Mouse (Mus musculus): ENCODE results near the gene Tbx4.

The Tbx4 gene

GRCm38 (mm10) chr11:85909514-85909913 lies 23.3 kb downstream of the Tbx4 start:
- DNase-seq (ENCODE audit: low spot score in 2 of 2), result no peak

GRCm38 (mm10) chr11:85910133-85910532 lies 23.9 kb downstream of the Tbx4 start:
- DNase-seq (ENCODE audit: low spot score in 2 of 2), result no peak

- DNase-seq (ENCODE audit: low spot score in 2 of 2), result no peak
Observed at GRCm38 (mm10) chr11:85913506-85913905, 27.3 kb downstream of the Tbx4 start.

- DNase-seq (ENCODE audit: low spot score in 2 of 2), result no peak
Observed at GRCm38 (mm10) chr11:85917091-85917992, 31.1 kb downstream of the Tbx4 start.

- DNase-seq (ENCODE audit: low spot score in 2 of 2), result no peak
Observed at GRCm38 (mm10) chr11:85917993-85918325, 31.7 kb downstream of the Tbx4 start.

- DNase-seq (ENCODE audit: low spot score in 2 of 2), result no peak
Observed at GRCm38 (mm10) chr11:85918388-85918940, 32.2 kb downstream of the Tbx4 start.

- no peak for DNase-seq (ENCODE audit: low spot score in 2 of 2)
Observed at GRCm38 (mm10) chr11:85925294-85925743, 39.1 kb downstream of the Tbx4 start.

GRCm38 (mm10) chr11:85926287-85926764 lies 40.1 kb downstream of the Tbx4 start:
- no peak for DNase-seq (ENCODE audit: low spot score in 2 of 2)

GRCm38 (mm10) chr11:85928106-85928505 lies 41.9 kb downstream of the Tbx4 start:
- no peak for DNase-seq (ENCODE audit: low spot score in 2 of 2)

- no peak for DNase-seq (ENCODE audit: low spot score in 2 of 2)
Observed at GRCm38 (mm10) chr11:85929651-85930050, 43.4 kb downstream of the Tbx4 start.

GRCm38 (mm10) chr11:85941785-85942570 lies 55.8 kb downstream of the Tbx4 start:
- no peak for DNase-seq (ENCODE audit: low spot score in 2 of 2)

GRCm38 (mm10) chr11:85948765-85949164 lies 62.5 kb downstream of the Tbx4 start:
- no peak for DNase-seq (ENCODE audit: low spot score in 2 of 2)

GRCm38 (mm10) chr11:85949749-85950148 lies 63.5 kb downstream of the Tbx4 start:
- no peak for DNase-seq (ENCODE audit: low spot score in 2 of 2)

- no peak for DNase-seq (ENCODE audit: low spot score in 2 of 2)
Observed at GRCm38 (mm10) chr11:85952538-85952937, 66.3 kb downstream of the Tbx4 start.

GRCm38 (mm10) chr11:85955611-85956010 lies 69.4 kb downstream of the Tbx4 start:
- no peak for DNase-seq (ENCODE audit: low spot score in 2 of 2)

- no peak for DNase-seq (ENCODE audit: low spot score in 2 of 2)
Observed at GRCm38 (mm10) chr11:85956422-85956821, 70.2 kb downstream of the Tbx4 start.

GRCm38 (mm10) chr11:85956950-85957778 lies 70.9 kb downstream of the Tbx4 start:
- no peak for DNase-seq (ENCODE audit: low spot score in 2 of 2)

GRCm38 (mm10) chr11:85959837-85960236 lies 73.6 kb downstream of the Tbx4 start:
- no peak for DNase-seq (ENCODE audit: low spot score in 2 of 2)

- DNase-seq (ENCODE audit: low spot score in 2 of 2), result no peak
Observed at GRCm38 (mm10) chr11:85960273-85960672, 74.1 kb downstream of the Tbx4 start.

GRCm38 (mm10) chr11:85961498-85961897 lies 75.3 kb downstream of the Tbx4 start:
- DNase-seq (ENCODE audit: low spot score in 2 of 2), result no peak

Measured in right cerebral cortex, postnatal 10 days (tissue).